In genomic region chr13:37666207-37667003, GRCm38 (mm10) we compare ENCODE assay signal across 8 mouse cellular contexts.
DNase-seq lines count a peak whose midpoint lies in the region; ATAC-seq lines count a peak whose summit lies in the region.
"Had no signal": no experiment of that assay in that cellular context is flagged by ENCODE, and none has a peak within 500 bp of the region (broad histone marks: within the 10 kb centered on the region; RNA-seq: fewer than 3 reads in every experiment).

No protein-coding gene starts in this region.

- WGBS in heart, embryonic 16.5 days: 62% methylated on average over 22 of the region's 22 CpGs
- whole genome bisulfite sequencing in limb, embryonic 15.5 days: 71% methylated on average over 22 of the region's 22 CpGs

- no peaks in the 10 kb centered on the region for H3K9me3 ChIP-seq in heart, embryonic 16.5 days (replicated peaks; ENCODE audit: control insufficient read depth, low read length)
- no peaks in the 10 kb centered on the region for H3K9me3 ChIP-seq in limb, embryonic 15.5 days
- H3K9me3 ChIP-seq: midbrain, embryonic 12.5 days had no signal

- H3K4me2 ChIP-seq in heart, embryonic 16.5 days (ENCODE audit: low read depth, low read length): 0 out of 2 replicates have a peak overlapping the region, but pooled peaks have one; percentile 9
- no peak overlapping the region for H3K4me2 ChIP-seq in limb, embryonic 15.5 days
- H3K4me2 ChIP-seq: midbrain, embryonic 12.5 days had no signal

- H3K4me3 ChIP-seq in heart, embryonic 16.5 days (ENCODE audit: low read length): no peak overlapping the region
- no peak overlapping the region for H3K4me3 ChIP-seq in limb, embryonic 15.5 days
- H3K4me3 ChIP-seq: midbrain, embryonic 12.5 days had no signal

- peaks cover 7% of the 10 kb centered on the region; the same call in 1 of the 2 replicates for H3K4me1 ChIP-seq in heart, embryonic 16.5 days (ENCODE audit: control insufficient read depth, insufficient read depth, low read length)
- H3K4me1 ChIP-seq in limb, embryonic 15.5 days: peaks cover 8% of the 10 kb centered on the region; the same call in 1 of the 2 replicates
- H3K4me1 ChIP-seq: midbrain, embryonic 12.5 days had no signal

- no peak overlapping the region for H3K9ac ChIP-seq in heart, embryonic 16.5 days (ENCODE audit: low read length)
- no peak overlapping the region for H3K9ac ChIP-seq in limb, embryonic 15.5 days
- H3K9ac ChIP-seq: midbrain, embryonic 12.5 days had no signal

- peak overlapping the region; percentile 59 for H3K27ac ChIP-seq in heart, embryonic 16.5 days (ENCODE audit: low read length)
- peak overlapping the region; percentile 38; the same call in 1 of the 2 replicates for H3K27ac ChIP-seq in limb, embryonic 15.5 days
- H3K27ac ChIP-seq: midbrain, embryonic 12.5 days had no signal

- no peaks in the 10 kb centered on the region for H3K36me3 ChIP-seq in heart, embryonic 16.5 days (ENCODE audit: control insufficient read depth, insufficient read depth)
- no peaks in the 10 kb centered on the region for H3K36me3 ChIP-seq in limb, embryonic 15.5 days
- H3K36me3 ChIP-seq: midbrain, embryonic 12.5 days had no signal

- no peaks in the 10 kb centered on the region for H3K27me3 ChIP-seq in heart, embryonic 16.5 days (ENCODE audit: control insufficient read depth, insufficient read depth, low read length)
- no peaks in the 10 kb centered on the region for H3K27me3 ChIP-seq in limb, embryonic 15.5 days
- H3K27me3 ChIP-seq: midbrain, embryonic 12.5 days had no signal

- peak; percentile 32 to 36 for DNase-seq in layer of hippocampus, adult 8-10 months (ENCODE audit: low spot score in 2 of 2)
- no peak for DNase-seq in layer of hippocampus, postnatal 10 days (ENCODE audit: low spot score in 2 of 2)
- no peak for DNase-seq in cerebellum, postnatal 25 days
- no peak for DNase-seq in c-Kit-positive CD71-positive TER-119-positive erythroid progenitor cells, embryonic 14.5 days (ENCODE audit: low spot score)

- peak; percentile 34 for ATAC-seq in heart, embryonic 16.5 days (replicated peaks; ENCODE audit: extremely low read depth, insufficient read depth, low FRiP score)
- ATAC-seq in limb, embryonic 15.5 days (ENCODE audit: insufficient number of reproducible peaks, low FRiP score, low TSS enrichment, low read depth): 0 out of 2 replicates have a peak, but pooled peaks have one; percentile 63
- ATAC-seq in megakaryocyte-erythroid progenitor cell, adult 5-6 weeks (replicated peaks; ENCODE audit: low FRiP score, low TSS enrichment, poor library complexity, severe bottlenecking): peak; percentile 71

Comparison
In these comparisons a context has a peak if more than half of its experiments do, and no peak if none do; other contexts are left out.
1. DNase-seq: peak in layer of hippocampus, adult 8-10 months (2 of 2); none in layer of hippocampus, postnatal 10 days (0 of 2), cerebellum, postnatal 25 days (0 of 2) and c-Kit-positive CD71-positive TER-119-positive erythroid progenitor cells, embryonic 14.5 days (single experiment).
2. Peak in every context shown above with its lines, with median percentiles within 50 percentile points of each other: ATAC-seq.